Mouse (Mus musculus) testis, adult 2 months (tissue): ENCODE data around the gene Cryz. TPM values are rescaled to one million over a fixed set of nuclear protein-coding genes. Genes with fewer than 3 reads are reported as not detected.
"Not testable (repeated sequence)": the region's sequence is repeated elsewhere in the genome, so short reads cannot be mapped to it uniquely, and the experiment has no call there.

Experiments
- H3K27ac ChIP-seq: fragments of 200-500 bp; 2 replicates; pipeline ENCODE4 v1.5.1; 2012; ENCODE audit warnings: low read depth, low read length; ENCODE audit not compliant: control insufficient read depth, insufficient read depth
- H3K27me3 ChIP-seq: fragments of 200-500 bp; 2 replicates; pipeline ENCODE4 v1.6.1; 2012; ENCODE audit warnings: mild to moderate bottlenecking, low read length, moderate library complexity; ENCODE audit not compliant: control insufficient read depth, insufficient read depth
- H3K36me3 ChIP-seq: fragments of 200-500 bp; 2 replicates; pipeline ENCODE4 v1.6.1; 2012; ENCODE audit warnings: mild to moderate bottlenecking, low read length; ENCODE audit not compliant: control insufficient read depth, insufficient read depth
- H3K4me1 ChIP-seq: fragments of 200-500 bp; 2 replicates; pipeline ENCODE4 v1.6.1; 2012; ENCODE audit warnings: low read length; ENCODE audit not compliant: control insufficient read depth, insufficient read depth
- H3K4me3 ChIP-seq: fragments of 200-500 bp; 2 replicates; pipeline ENCODE4 v1.5.1; 2012; ENCODE audit warnings: low read depth, mild to moderate bottlenecking, low read length, moderate library complexity, mixed read lengths; ENCODE audit not compliant: control insufficient read depth
- CTCF ChIP-seq: fragments of 200-500 bp; IDR thresholded peaks from 2 replicates; pipeline ENCODE4 v1.5.1; 2012; ENCODE audit warnings: low read depth, mild to moderate bottlenecking, inconsistent platforms, low read length, moderate library complexity; ENCODE audit not compliant: control insufficient read depth, insufficient read depth, insufficient replicate concordance
- POLR2A ChIP-seq: fragments of 200-500 bp; IDR thresholded peaks from 2 replicates; pipeline ENCODE4 v1.6.1; 2012; ENCODE audit warnings: low read depth, mild to moderate bottlenecking, inconsistent platforms, low read length, moderate library complexity; ENCODE audit not compliant: control insufficient read depth
- polyA plus RNA-seq: library from polyadenylated mRNA; depleted of rRNA; stranded (reverse); fragments of >200 nt; gene quantifications from 2 replicates; pipeline ENCODE4 v1.2.3, GENCODE M21; 2012

Gene Cryz
- polyA plus RNA-seq, 1 experiment: 4.2 TPM

DNA sequence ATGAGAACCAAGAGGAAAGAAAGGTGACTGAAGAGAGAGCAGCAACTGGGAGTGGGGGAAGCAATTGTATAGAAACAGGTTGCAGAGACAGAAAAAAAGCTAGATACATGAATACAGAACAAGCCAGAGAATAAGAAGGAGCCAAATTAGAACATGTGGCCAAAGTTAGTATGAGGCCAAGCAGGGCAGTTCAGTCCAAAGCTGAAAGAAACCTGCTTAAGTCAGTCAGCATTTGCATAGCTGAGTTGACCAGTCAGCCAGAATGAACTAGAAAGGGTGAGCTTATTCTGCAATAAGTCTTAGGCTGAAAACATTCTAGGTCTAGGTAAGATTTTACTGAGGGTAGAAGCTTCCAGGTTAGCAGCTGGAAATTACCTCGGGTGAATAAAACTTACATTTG lies 11.4 kb downstream of the Cryz start:
- Histone ChIP-seq H3K36me3 (no peaks in the 10 kb centered on the region), H3K27ac (no peak overlapping the region), H3K4me3 (no peak overlapping the region), H3K27me3 (no peaks in the 10 kb centered on the region), H3K4me1 (no peaks in the 10 kb centered on the region)
- TF ChIP-seq POLR2A (no peak), CTCF (no peak)

DNA sequence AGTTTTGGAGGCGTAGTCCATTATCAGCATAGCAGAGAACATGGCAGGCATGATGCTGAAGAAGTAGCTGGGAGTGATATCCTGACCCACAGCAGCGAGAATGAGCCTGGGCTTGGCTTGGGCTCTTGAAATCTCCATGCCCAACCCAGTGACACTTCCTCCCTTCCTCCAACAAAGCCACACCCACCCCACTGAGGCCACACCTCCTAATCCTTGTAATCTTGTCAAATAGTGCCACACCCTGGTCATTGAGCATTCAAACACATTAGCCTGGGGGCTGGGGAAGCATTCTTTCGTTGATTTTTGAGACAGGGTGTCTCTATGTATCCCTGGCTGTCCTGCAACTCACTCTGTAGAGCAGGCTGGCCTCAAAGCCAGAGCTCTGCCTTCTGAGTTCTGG lies 15.4 kb downstream of the Cryz start:
- Histone ChIP-seq H3K4me1 (no peaks in the 10 kb centered on the region), H3K27me3 (no peaks in the 10 kb centered on the region), H3K27ac (no peak overlapping the region), H3K36me3 (no peaks in the 10 kb centered on the region), H3K4me3 (no peak overlapping the region)
- TF ChIP-seq CTCF: no peak
- TF ChIP-seq POLR2A: no peak

DNA sequence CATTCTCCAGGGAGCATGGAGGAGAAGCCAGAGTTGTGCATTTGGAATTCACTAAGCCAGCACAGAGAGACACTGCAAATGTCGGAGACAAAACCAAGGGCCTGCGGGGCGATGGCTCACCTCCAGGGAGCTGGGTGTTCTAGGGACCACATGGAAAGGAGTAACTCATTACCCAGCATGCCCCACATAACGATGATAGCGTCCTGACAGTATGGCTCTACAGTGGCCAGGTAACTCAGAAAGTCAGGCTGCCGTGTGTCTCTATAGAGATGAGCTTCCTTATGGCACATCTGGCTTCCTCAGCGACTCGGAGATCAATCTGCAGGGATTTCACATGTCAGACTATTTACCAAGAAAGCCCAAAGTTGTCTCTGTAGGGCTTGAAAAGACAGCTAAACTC lies 18.3 kb downstream of the Cryz start:
- no peak overlapping the region for H3K4me3 ChIP-seq
- H3K4me1 ChIP-seq: no peaks in the 10 kb centered on the region
- H3K36me3 ChIP-seq: no peaks in the 10 kb centered on the region
- no peaks in the 10 kb centered on the region for H3K27me3 ChIP-seq
- no peak overlapping the region for H3K27ac ChIP-seq
- no peak for TF ChIP-seq POLR2A
- no peak for TF ChIP-seq CTCF

DNA sequence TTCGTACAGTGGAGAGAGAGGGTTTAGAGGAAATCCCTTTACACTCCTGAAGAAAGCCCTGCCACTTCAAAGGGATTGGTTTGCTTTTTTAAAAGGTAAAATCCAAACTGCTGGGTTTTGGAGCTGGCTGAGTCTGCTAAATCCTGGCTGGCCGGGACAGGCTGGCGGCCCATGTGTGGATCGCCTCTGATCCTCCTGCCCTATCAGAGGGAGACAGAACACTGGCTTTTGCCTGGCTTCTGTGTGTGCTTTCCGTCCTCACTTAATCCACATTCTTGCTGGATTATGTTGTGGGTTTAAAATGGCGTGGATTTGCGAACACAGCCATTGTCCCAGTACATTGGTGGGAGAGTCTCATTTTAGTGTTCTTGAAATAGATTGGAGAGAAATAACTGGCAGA lies 18.8 kb downstream of the Cryz start:
- H3K27ac ChIP-seq: no peak overlapping the region
- no peak overlapping the region for H3K4me3 ChIP-seq
- no peaks in the 10 kb centered on the region for H3K36me3 ChIP-seq
- H3K27me3 ChIP-seq: no peaks in the 10 kb centered on the region
- no peaks in the 10 kb centered on the region for H3K4me1 ChIP-seq
- TF ChIP-seq POLR2A (no peak), CTCF (no peak)

DNA sequence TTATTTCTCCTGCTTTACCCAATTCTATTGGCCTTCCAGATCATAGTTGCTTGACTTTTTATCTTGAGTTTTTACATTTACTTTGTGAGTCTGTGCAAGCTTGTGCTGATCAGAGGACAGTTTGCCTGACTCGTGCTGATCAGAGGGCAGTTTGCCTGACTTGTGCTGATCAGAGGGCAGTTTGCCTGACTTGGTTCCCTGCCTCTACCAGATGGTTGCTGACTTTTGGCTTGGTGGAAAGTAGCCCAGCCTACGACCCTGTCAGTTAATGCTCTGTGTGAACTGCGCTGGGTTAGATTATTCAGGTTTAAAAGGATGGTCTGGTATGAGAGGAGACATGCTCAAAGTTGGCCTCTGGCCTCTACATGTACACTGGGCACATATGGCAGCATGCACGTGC lies 19.6 kb downstream of the Cryz start:
- H3K36me3 ChIP-seq: no peaks in the 10 kb centered on the region
- no peaks in the 10 kb centered on the region for H3K27me3 ChIP-seq
- no peaks in the 10 kb centered on the region for H3K4me1 ChIP-seq
- H3K27ac ChIP-seq: no peak overlapping the region
- H3K4me3 ChIP-seq: no peak overlapping the region
- TF ChIP-seq POLR2A (no peak), CTCF (no peak)

DNA sequence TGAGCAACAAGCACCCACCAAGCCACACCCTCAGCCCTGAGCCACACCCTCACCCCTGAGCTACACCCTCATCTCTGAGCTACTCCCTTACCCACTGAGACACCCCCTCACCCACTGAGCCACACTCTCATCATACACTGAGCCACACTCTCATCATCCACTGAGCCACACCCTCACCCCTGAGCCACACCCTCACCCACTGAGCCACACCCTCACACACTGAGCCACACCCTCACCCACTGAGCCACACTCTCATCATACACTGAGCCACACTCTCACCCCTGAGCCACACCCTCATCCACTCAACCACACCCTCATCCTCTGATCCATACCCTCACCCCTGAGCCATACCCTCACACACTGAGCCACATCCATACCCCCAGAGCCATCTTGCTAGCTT lies 31.8 kb downstream of the Cryz start:
- TF ChIP-seq CTCF: no peak
- no peak for TF ChIP-seq POLR2A
- no peaks in the 10 kb centered on the region for H3K27me3 ChIP-seq
- H3K4me3 ChIP-seq: no peak overlapping the region
- no peaks in the 10 kb centered on the region for H3K36me3 ChIP-seq
- H3K27ac ChIP-seq: no peak overlapping the region
- H3K4me1 ChIP-seq: no peaks in the 10 kb centered on the region; the same call in 1 of the 2 replicates

DNA sequence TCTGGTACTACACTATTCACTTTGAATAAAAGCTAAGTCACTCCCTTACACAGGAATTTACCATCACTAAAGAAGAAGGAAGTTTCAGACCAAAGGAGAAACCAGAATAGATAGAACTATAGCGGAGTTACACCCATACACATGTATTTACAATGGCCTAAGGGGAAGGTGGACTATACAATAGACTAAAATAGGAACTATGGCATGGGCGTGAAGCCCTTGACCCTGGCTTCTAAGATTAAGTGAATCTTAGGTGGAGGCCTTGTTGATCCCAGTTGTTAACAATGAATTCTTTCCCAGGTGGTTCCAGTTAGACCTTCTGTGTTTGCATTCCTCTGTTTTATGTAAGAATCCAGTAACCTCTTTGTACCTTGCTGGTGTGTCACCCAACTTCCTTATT lies 34.8 kb downstream of the Cryz start:
- H3K4me1 ChIP-seq, H3K27me3 ChIP-seq, H3K4me3 ChIP-seq, H3K36me3 ChIP-seq, H3K27ac ChIP-seq: not testable (repeated sequence)

DNA sequence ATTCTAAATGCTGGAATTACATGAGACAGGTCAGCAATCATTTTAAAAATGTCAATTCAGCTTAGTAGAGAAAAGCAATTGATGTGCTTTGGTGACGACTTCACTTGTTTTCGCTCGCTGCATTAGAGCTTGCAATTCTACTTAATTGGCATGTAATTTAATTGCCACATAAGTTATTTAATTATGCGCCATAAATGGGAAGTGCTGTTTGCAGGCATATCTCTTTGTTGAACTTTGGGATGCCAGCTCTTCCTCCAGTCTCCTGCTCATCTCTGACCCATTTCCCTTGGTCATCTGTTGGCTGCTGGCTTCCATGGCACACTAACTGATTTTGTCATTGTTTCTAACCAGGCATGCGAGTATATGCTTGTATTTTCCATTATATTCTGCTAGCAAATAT lies 36.6 kb downstream of the Cryz start:
- no peaks in the 10 kb centered on the region for H3K27me3 ChIP-seq
- H3K36me3 ChIP-seq: no peaks in the 10 kb centered on the region
- no peak overlapping the region for H3K4me3 ChIP-seq
- TF ChIP-seq POLR2A (no peak), CTCF (no peak)
- H3K27ac ChIP-seq: no peak overlapping the region
- no peaks in the 10 kb centered on the region; the same call in 1 of the 2 replicates for H3K4me1 ChIP-seq
